Mouse (Mus musculus): ENCODE results near the gene Prickle2. TPM values are rescaled to one million over a fixed set of nuclear protein-coding genes. Genes with fewer than 3 reads are reported as not detected.

Prickle2 gene
- 25.1 TPM for polyA plus RNA-seq (2014; fragmentation: Illumina TruSeq; extraction: RNeasy Lipid Tissue Mini Kit (QIAGEN cat#74804))

GRCm38 (mm10) chr6:92706145-92706466 lies at the start of gene Prickle2:
Gene Prickle2, minus strand, starts transcription at chr6:92706155.

Other genes starting within 250 kb of the Prickle2 start
- 9.3 TPM for gene A730049H05Rik, start 110.3 kb upstream of the Prickle2 start, polyA plus RNA-seq (2014; fragmentation: Illumina TruSeq; extraction: RNeasy Lipid Tissue Mini Kit (QIAGEN cat#74804))
- gene Gm15737, start 163.2 kb upstream of the Prickle2 start, polyA plus RNA-seq (2014; fragmentation: Illumina TruSeq; extraction: RNeasy Lipid Tissue Mini Kit (QIAGEN cat#74804)), result 0.40 TPM
- 24.3 TPM for gene Adamts9, start 237.3 kb upstream of the Prickle2 start, polyA plus RNA-seq (2014; fragmentation: Illumina TruSeq; extraction: RNeasy Lipid Tissue Mini Kit (QIAGEN cat#74804))